Mouse (Mus musculus) gastrocnemius, postnatal 4 days (tissue): ENCODE results near the gene Sf3b1. TPM values are rescaled to one million over a fixed set of nuclear protein-coding genes. Genes with fewer than 3 reads are reported as not detected.
"Not testable (repeated sequence)": the region's sequence is repeated elsewhere in the genome, so short reads cannot be mapped to it uniquely, and the experiment has no call there.

Source experiments
- DNase-seq, 2 experiments: peaks; one replicate each; pipeline ENCODE4 v3.0.0; 2021 to 2022; ENCODE audit warnings: low spot score in 2 of 2, mixed read lengths in 2 of 2
- long read RNA-seq, 2 experiments: library from polyadenylated mRNA; stranded (forward); transcript quantifications; one replicate each; pipeline ENCODE4 v2.0.0; 2021
- total RNA-seq, 2 experiments: library from RNA; stranded (reverse); gene quantifications; 2 replicates each; pipeline ENCODE4 v1.2.3; 2021

Sf3b1 gene
- total RNA-seq = 100 to 1,000 TPM; 109 to 130 TPM
- long read RNA-seq, experiment 1, full-length matches to known transcripts = 66 of 114 reads
- long read RNA-seq, experiment 1, partial matches to known transcripts = 12 of 114 reads
- long read RNA-seq, experiment 1, other reads (novel, unspliced or antisense) = 36 of 114 reads
- long read RNA-seq, experiment 2, full-length matches to known transcripts = 103 of 148 reads
- long read RNA-seq, experiment 2, partial matches to known transcripts = 9 of 148 reads
- long read RNA-seq, experiment 2, other reads (novel, unspliced or antisense) = 36 of 148 reads

DNA sequence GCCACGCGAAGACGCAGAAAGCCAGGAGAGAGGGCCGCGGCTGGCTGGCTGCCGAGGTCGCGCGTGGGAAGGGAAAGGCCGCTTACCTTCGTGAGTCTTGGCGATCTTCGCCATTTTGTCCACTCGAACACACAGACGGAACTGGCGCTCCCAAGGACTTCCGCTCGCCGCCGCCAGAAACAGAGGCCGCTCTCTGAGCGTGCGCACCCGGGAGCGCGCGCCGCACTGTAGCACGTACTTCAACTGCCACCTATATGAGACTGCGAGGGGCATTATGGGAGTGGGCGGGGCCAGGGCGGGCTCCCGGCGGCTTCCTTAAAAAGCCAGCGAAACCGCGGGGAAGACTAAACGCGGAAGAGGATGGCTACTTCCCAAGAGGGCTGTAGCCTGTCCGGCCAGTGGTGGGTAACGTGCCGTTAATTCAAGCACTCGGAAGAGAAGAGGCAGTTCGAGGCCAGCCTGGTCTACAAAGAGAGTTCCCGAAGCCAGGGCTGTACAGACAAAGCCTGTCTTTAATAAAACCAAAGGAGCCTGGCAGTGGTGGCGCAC lies at the start of gene Sf3b1:
TSS of gene Sf3b1 (minus strand) at position 229 of the 549 bp plus-strand sequence.
- DNase-seq = peak; percentile 87 to 95

DNA sequence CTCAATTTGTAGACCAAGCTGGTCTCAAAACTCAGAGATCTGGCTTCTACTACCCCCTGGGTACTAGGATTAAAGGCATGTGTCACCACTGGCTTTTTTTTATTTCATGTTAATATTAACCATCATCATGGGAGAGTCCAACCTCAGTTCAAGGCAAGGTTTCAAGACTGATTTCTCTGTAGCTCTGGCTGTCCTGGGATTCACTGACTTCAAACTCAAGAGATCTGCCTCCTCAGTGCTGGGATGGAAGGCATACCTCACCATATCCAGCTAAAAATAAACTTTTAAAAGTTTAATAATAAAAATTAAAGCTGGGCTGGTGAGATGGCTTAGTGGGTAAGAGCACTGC lies 49.1 kb upstream of the Sf3b1 start:
- DNase-seq = no peak

DNA sequence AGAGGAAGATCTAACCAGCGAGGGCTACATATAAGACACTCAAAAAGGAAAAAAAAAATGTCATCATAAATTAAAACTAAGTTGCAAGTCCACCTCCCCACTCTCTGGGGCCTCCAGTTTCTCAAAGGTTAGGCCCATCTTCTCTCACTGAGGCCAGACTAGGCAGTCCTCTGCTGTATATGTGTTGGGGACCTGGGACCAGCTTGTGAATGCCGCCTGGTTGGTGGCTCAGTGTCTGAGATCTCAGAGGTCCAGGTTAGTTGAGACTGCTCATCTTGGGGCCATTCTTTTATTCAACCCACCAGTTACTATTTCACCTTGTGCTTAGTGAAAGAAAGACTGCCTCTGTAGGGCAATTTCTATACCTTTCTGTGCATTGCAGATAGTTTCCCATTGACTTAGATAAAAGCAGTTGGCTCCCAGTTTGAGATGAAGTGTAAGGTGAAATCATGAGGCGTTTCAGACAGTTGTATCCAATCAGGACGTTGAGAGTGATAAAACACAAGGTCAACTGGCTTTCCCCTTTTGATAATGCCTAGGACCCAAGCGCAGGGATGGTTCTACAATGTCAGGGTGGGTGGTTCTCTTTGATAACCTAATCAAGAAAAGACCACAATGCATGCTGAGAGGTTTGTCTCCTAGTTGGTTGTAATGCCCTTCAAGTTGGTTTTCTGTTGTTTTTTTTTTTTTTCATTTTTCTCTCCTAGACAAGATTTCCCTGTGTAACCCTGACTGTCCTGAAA lies 48.5 kb upstream of the Sf3b1 start:
- DNase-seq = no peak

DNA sequence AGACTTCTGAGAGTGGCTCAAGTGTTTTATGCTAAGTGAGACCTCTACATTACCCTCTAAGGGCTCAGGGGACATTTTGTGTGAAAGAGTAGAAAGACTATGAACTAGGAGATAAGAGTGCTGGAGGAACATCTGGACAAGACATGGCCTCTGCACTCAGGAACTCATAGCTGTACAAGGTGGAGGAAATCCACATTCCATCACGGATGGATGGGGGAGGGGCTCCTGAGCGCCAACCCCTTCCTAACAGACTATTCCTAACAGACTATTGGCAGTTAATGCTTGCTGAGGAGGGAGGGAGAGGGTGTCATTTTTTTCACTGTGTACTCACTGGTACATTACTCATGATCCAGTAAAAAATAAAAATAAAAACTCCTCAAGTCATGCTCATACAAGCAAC lies 47.5 kb upstream of the Sf3b1 start:
- no peak for DNase-seq

DNA sequence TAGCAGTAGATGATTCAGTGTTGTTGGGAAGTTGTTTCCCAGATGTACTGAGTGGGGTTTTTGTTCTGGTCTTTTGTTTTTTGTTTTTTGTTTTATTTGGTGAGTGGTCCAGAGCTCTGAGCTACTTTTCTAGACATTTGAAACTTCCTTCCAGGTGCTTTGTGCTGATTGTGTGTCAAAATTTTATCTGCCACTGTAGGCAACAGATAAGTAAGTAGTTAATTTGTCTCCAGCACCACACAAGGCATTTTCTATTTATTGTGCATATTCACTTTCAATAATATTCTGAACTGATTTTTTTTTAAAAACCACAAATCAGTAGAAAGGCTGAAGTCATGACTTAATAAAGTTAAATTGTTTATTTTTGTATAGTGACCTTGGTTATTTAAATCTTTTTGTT lies 45.0 kb upstream of the Sf3b1 start:
- not testable (repeated sequence) for DNase-seq

DNA sequence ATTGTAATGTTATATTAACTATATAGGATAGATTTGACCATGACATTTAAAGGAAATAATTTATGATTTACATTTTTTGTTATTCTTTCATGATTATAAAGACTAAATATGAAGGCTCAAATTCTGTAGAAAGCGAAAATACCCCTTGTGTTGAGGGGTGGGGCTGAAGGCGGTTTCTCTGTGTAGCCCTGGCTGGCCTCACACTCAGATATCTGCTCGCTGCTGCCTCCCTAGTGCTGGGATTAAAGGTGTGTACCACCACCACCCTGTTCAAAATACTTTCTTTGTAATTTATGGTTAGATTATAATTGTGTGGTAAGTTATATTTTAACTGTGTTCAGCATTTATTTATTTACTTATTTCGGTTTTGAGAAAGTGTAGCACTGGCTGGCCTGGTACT lies 34.5 kb upstream of the Sf3b1 start:
- DNase-seq = no peak

DNA sequence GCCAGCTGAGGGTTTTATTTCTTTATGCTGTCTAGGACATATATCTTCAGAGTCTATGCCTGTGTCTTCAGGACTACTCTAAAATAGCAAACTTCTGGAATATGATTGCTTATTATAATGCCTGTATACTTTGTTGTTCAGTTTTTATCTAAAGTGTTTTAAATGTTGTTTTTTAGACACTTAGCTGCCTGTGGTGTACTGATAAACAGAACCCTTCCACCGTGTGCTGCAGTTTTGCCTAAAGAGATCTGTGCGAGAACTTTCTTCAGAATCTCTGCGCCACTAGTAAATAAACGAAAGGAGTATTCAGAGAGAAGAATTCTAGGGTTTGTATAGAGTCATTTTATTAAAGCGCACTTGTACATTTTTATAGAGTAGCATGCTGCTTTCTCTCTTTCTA lies 33.8 kb upstream of the Sf3b1 start:
- no peak for DNase-seq

DNA sequence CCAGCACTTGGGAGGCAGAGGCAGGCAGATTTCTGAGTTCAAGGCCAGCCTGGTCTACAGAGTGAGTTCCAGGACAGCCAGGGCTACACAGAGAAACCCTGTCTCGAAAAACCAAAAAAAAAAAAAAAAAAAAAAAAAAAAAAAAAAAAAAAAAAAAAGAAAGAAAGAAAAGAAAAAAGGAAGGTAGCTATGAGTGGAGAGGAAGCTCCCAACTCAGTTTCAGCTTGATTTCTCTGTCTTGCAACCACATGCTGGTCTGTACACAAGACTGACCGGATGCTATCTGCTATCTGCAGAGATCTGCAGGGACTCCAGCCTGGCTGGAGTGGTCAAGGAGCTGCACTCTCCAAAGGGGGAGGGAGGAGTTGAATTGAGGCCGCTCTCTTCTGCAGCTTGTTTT lies 31.1 kb upstream of the Sf3b1 start:
- DNase-seq = not testable (repeated sequence)

DNA sequence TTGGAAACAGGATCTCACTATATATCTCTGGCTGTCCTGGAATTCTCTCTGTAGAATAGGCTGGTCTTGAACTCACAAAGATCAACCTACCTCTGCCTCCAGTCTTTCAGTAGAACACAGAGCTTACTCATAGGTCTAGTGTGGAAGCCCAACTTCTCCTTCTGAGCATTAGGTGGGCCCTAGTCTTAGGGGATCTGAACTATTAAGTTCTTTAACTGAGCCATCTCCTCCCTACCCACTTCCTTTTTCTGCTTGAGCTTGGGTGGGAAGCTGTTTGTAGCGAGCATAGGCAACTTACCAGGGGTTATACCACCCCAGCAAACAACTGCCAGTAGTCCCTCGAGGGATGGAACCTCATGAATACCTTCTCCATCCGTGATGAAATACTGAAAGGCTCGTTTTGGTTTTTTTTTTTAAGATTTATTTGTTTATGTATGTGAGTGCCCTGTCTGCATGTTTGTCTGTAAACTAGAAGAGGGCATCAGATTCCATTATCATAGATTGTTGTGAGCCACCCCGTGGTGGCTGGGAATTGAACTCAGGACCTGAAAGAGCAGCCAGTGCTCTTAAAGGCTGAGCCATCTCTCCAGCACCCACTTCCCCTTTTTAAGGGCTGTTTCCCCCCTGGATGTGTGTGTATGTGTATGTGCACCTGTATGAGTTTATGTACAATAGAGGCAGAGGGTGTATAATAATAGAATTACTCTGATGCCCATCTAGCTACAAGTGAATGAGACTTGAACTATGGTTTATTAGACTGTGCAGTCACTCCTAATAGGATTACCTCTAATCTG lies 28.2 kb upstream of the Sf3b1 start:
- no peak for DNase-seq

DNA sequence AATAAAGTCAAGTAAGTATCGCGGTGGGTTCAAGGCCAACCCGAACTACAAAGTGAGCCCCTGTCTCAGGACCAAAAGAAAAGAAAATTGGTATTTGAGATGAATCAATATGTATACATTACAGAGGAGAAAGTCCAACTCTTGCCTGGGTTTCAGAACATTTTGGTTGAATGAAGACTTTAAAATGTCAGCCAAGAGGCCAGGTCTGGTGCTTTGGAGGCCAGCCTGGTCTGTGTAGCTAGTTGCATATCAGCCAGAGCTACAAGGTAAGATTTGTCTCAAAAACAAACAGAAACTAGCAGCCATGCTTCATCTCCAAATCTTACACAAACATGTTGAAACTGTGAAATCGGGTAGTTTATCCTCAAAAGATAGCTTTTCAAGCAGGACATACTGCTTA lies 26.3 kb upstream of the Sf3b1 start:
- no peak for DNase-seq

DNA sequence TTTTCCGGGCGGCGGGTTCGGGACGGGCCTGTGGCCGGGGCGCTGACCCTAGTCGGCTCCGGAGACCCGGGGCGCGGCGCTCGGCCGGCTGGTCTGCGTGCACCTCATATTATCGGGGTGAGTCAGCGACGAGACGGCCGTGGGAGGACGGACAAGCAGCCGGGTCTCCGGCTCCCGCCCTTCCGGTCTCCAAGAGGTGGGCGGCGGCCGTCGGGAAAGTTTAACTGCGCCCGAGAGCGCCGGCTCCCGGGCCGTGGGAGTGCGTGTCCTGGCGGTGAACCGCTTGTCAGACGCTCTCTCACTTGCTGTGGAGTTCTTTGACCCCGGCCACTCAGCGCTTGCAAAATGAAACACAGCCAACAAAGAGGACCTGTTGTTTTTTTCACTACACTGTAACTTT lies 25.7 kb upstream of the Sf3b1 start:
- DNase-seq = peak; percentile 58 to 78

DNA sequence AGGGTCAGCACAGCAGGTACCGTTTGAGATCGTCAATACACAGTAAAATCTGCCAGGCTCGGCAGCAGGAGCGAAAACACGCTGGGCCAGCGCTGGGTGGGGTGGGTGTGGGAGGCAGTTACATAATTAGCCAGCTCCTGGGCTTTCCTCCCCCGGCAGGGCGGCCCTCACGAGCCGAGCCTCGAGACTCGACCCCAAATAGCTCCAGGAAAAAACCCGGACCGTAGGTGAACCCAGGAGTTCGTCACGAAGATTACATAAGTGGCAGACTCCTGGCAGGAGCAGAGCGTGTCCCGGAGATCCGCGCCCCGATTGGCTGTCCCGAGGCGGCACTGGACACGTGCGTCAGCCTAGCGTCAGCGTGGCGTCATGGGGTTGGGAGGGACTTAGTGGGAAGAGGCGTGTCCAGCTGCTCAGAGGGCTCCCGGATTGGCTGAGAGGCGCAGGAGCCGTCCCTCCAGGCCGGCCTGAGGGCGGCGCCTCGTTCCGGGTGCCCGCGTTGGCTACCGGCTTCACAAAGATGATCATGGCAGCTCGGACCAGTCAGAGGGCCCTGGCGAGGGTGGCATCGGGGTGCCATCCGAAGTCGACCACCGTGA lies 25.2 kb upstream of the Sf3b1 start, which contains the start of gene Coq10b:
TSS of gene Coq10b (plus strand) at position 416 of the 599 bp plus-strand sequence.
- peak; percentile 94 to 97 for DNase-seq

DNA sequence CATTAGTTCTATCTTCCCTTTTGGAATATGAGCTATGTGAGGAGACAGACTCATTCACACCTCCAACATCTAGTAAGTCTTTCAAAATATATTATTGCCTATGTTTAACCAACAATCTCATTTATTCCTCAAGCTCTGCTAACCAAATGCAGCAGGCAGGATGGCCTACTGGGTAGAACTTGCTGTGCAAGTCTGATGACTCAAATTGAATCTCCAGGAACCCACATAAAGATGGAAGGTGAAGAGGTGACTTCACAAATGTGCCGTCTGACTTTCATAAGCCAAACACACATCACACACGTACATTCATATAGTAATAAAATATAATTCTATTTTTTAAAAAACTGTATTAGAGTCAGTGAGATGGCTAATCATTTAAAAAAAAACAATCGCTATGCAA lies 24.4 kb upstream of the Sf3b1 start:
- DNase-seq = no peak

DNA sequence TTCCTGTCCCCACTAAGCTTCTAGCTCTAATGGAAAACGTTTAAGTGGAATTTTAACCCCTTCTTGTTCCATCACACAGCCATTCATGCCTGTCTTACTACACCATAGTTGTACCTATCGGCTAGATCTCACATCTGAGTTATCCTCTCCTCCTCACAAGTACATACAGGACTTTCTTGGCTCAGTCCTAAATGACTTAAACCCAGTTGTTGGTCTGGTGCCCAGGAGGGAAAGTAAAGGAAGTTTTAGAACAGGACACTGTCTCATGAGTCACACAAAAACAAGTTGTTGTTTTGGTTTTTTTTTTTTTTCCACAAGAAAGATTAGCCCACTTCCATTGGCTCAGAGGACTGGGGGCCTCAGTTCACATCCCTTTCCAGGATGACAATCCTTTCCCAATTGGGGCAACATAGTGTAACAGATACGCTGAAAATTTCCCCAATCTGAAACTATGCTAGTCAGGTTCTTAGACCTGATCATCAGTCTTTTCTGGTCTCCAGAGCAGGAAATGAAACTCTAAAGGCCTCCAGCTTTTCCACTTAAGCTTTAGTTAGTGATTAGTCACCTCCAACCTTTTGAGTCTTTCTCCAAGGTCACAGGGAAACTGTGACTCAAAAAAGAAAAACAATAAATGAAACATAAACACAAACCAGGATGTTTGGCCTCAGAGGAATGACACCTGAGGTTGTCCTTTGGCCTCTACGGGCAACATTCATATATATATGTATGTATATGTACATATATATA lies 21.7 kb upstream of the Sf3b1 start:
- DNase-seq = no peak

DNA sequence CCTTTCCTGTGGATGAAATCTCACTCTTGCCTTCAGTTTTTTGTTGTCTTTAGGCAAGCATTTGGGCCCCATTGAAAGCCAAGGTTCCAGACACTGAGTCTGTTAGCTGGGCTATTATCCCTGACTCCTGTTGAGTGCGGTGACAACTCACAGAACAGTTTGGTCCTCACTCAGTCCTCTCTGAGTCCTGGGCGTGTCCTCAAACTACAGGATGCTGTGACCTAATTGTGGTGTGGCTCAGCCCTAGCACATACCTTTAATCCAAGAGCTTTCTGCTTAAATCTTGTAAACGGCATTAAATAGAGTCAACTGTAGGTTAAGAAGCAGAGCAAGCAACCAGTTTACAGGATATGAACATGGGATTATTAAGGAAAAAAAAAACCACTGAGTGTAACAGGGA lies 15.9 kb upstream of the Sf3b1 start:
- DNase-seq = no peak

DNA sequence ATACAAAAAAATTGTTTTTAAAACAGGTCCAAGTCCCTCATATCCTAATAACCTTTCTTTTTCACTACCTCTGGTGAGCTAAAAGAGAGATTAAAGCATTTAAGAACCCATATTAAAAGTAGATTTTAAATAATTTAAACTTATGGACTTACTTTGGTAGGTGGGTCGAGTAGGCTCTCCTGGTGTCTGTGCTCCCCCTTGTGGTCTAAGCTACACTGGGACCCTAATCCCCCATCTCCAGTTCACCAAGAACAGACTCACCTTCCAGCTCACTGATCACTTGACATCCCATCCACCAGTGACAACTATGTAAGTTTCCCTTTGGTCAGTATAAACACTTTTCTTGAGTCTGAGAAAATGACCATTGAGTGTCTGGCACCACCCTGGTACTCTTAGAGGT lies 15.0 kb upstream of the Sf3b1 start:
- no peak for DNase-seq

DNA sequence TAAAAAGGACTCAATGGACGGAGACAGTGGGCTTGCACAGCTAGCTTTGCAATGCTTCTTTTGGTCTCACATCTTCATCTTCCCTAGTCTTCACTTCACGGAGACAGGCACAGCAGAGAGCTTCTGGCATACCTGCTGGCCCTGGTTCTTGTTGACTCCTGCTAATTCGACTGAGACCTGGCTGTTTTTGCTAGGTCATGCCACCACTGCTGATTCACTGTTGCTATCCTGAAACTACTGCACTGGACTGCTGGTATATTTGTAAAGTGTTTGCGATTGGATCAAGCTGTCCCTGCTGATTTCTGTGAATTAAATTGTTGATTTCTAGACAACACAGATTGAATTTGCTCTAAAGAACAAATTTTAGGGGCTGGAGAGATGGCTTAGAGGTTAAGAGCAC lies 14.4 kb upstream of the Sf3b1 start:
- no peak for DNase-seq

DNA sequence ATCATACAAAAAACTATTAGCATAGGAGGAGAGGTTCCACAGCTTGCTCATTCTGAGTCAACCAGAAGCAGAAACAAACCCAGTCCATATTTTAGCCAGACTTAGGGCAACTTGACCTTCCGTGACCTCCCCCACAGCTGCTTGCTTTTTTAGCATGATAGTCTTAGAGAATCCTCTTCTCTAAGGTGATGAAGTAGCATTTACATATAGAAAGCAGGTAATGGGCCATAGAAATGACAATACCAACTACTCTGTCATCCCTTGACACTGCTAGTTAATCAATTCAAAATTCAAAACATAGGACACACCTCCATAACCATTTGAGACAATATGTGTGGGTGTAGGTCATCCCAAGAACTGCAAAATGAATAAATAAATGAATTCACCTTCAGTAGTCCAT lies 12.7 kb upstream of the Sf3b1 start:
- DNase-seq = no peak

DNA sequence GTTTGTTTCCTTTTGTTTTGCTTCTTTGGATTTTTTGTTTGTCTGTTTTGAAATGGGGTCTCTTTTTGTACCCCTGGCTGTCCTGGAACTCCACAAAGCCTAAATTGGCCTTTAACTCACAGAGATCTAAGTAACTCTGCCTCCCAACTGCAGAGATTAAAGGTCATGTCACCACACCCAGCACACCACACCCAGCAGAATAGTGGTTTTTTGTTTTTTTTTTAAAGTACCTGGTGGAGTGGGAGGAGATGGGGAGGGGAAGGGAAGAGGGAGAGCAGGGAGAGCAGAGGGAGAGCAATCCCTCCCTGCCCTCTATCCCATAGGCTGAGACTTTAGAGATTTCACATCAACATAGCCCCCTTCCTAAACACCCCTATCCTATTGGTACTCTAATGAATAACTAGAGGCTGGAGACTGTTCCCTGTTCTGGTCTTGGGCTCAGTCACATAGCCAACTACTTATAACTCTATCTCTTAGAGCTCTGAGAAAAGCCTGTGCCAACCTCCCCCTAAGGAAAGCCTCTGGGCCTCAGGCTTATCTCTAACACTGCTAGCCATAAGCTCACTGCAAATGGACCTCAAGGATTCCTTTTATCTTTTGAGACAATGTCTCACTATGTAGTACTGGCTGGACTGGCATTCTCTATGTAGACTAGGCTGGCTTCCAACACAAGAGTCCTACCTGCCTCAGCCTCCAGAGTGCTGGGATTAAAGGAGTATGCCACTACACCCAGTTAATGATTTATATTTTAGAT lies 3.9 kb upstream of the Sf3b1 start:
- DNase-seq = no peak

DNA sequence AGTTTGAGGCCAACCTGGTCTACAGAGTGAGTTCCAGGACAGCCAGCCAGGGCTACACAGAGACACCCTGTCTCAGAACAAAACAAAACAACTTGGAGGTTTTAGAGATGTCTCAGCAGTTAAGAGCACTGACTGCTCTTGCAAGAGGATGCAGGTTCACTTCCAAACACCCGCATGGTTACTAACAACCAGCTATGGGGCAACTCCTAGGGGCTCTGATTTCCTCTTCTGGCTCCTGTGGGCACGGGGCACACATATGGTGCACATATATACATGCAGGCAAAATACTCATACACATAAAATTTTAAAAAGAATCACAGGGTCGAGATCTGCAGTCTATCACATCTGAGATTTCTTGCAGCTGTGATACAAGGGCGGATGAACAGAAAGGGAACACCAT lies 2.2 kb upstream of the Sf3b1 start:
- DNase-seq = no peak
